Mouse (Mus musculus) embryonic facial prominence, embryonic 13.5 days (tissue): ENCODE data around the gene Slc2a6. TPM values are rescaled to one million over a fixed set of nuclear protein-coding genes. Genes with fewer than 3 reads are reported as not detected.

Source experiments
- ATAC-seq: fragments of 200-750 bp; cut with Nextera tagmentation; 2 replicates; pipeline ENCODE4 v1.8.0; 2017; ENCODE audit warnings: low read depth; ENCODE audit not compliant: insufficient number of reproducible peaks, insufficient read depth, low FRiP score, low TSS enrichment
- H3K27ac ChIP-seq: fragments of 300-500 bp; sonication (generic); 2 replicates; pipeline ENCODE4 v1.5.1; 2015; ENCODE audit warnings: moderate library complexity, mild to moderate bottlenecking, inconsistent platforms
- H3K27me3 ChIP-seq: fragments of 300-500 bp; sonication (generic); 2 replicates; pipeline ENCODE4 v1.6.1; 2015; ENCODE audit warnings: mild to moderate bottlenecking, inconsistent platforms
- H3K36me3 ChIP-seq: fragments of 300-500 bp; sonication (generic); 2 replicates; pipeline ENCODE4 v1.6.1; 2015; ENCODE audit warnings: mild to moderate bottlenecking, inconsistent platforms
- H3K4me1 ChIP-seq: fragments of 300-500 bp; sonication (generic); 2 replicates; pipeline ENCODE4 v1.6.1; 2015; ENCODE audit warnings: inconsistent platforms
- H3K4me2 ChIP-seq: fragments of 300-500 bp; sonication (generic); 2 replicates; pipeline ENCODE4 v1.6.1; 2015; ENCODE audit warnings: moderate library complexity, mild to moderate bottlenecking, inconsistent platforms
- H3K4me3 ChIP-seq: fragments of 300-500 bp; sonication (generic); 2 replicates; pipeline ENCODE4 v1.5.1; 2015; ENCODE audit warnings: mild to moderate bottlenecking, inconsistent platforms
- H3K9ac ChIP-seq: fragments of 300-500 bp; sonication (generic); 2 replicates; pipeline ENCODE4 v1.6.1; 2015; ENCODE audit warnings: mild to moderate bottlenecking, inconsistent platforms
- H3K9me3 ChIP-seq: fragments of 300-500 bp; sonication (generic); 2 replicates; pipeline ENCODE4 v1.6.1; 2016; ENCODE audit warnings: inconsistent platforms
- WGBS: fragments of 180-500 bp; shearing (Covaris S2); methylation state at CpG from one replicate; pipeline ENCODE4 v1.1.7; 2015; ENCODE audit warnings: mixed read lengths; 5-methylcytosine and 5-hydroxymethylcytosine counted together
- polyA plus RNA-seq: library from polyadenylated mRNA; unstranded; fragments of >200 nt; fragmentation: Nextera tagmentation; extraction: Ambion mirVana; gene quantifications from 2 replicates; pipeline ENCODE4 v1.2.1, GENCODE M21; 2015

The Slc2a6 gene
- polyA plus RNA-seq, 1 experiment from 2014 or later: 0.84 TPM

- no peak for ATAC-seq
- 74% methylated on average over 2 of the region's 2 CpGs for WGBS
- Histone ChIP-seq H3K4me1 (peaks cover 11% of the 10 kb centered on the region; the same call in 1 of the 2 replicates), H3K36me3 (no peaks in the 10 kb centered on the region), H3K4me2 (no peak overlapping the region), H3K27me3 (peaks cover 10% of the 10 kb centered on the region), H3K9ac (no peak overlapping the region), H3K9me3 (no peaks in the 10 kb centered on the region), H3K27ac (no peak overlapping the region), H3K4me3 (no peak overlapping the region)
These were observed 4.6 kb upstream of the Slc2a6 start for GRCm38 (mm10) chr2:27032361-27032760.

GRCm38 (mm10) chr2:27028437-27029015, 728 bp upstream of the Slc2a6 start:
- peaks cover 14% of the 10 kb centered on the region for H3K27me3 ChIP-seq
- no peaks in the 10 kb centered on the region for H3K9me3 ChIP-seq
- no peak overlapping the region for H3K9ac ChIP-seq
- ATAC-seq: no peak
- H3K4me1 ChIP-seq: peaks cover 8% of the 10 kb centered on the region; the same call in 1 of the 2 replicates
- H3K4me3 ChIP-seq: no peak overlapping the region
- no peaks in the 10 kb centered on the region for H3K36me3 ChIP-seq
- WGBS: 67% methylated on average over 4 of the region's 4 CpGs
- H3K4me2 ChIP-seq: peak overlapping the region; percentile 66
- H3K27ac ChIP-seq: no peak overlapping the region

GRCm38 (mm10) chr2:27026857-27027617, 761 bp downstream of the Slc2a6 start:
- Histone ChIP-seq H3K36me3 (no peaks in the 10 kb centered on the region), H3K9ac (peak overlapping the region; percentile 51; the same call in 1 of the 2 replicates), H3K4me2 (peak overlapping the region; percentile 66), H3K4me3 (peak overlapping the region; percentile 32; the same call in 1 of the 2 replicates), H3K4me1 (peaks cover 8% of the 10 kb centered on the region; the same call in 1 of the 2 replicates), H3K27me3 (peaks cover 14% of the 10 kb centered on the region), H3K9me3 (no peaks in the 10 kb centered on the region), H3K27ac (no peak overlapping the region)
- WGBS: 74% methylated on average over 10 of the region's 10 CpGs
- ATAC-seq: no peak

- Histone ChIP-seq H3K9me3 (no peaks in the 10 kb centered on the region), H3K27me3 (peaks cover 14% of the 10 kb centered on the region), H3K36me3 (no peaks in the 10 kb centered on the region), H3K4me3 (no peak overlapping the region), H3K27ac (no peak overlapping the region), H3K4me2 (no peak overlapping the region), H3K9ac (no peak overlapping the region), H3K4me1 (peaks cover 8% of the 10 kb centered on the region; the same call in 1 of the 2 replicates)
- WGBS: 91% methylated on average over 3 of the region's 3 CpGs
- ATAC-seq: no peak
These were observed 1.5 kb downstream of the Slc2a6 start for GRCm38 (mm10) chr2:27026332-27026731.

- H3K4me2 ChIP-seq: no peak overlapping the region
- 71% methylated on average over 3 of the region's 3 CpGs for whole genome bisulfite sequencing
- H3K27me3 ChIP-seq: peaks cover 14% of the 10 kb centered on the region
- no peaks in the 10 kb centered on the region for H3K36me3 ChIP-seq
- no peak overlapping the region for H3K4me3 ChIP-seq
- H3K27ac ChIP-seq: no peak overlapping the region
- no peak for ATAC-seq
- no peaks in the 10 kb centered on the region for H3K9me3 ChIP-seq
- no peak overlapping the region for H3K9ac ChIP-seq
- peaks cover 8% of the 10 kb centered on the region; the same call in 1 of the 2 replicates for H3K4me1 ChIP-seq
These were observed 2.3 kb downstream of the Slc2a6 start for GRCm38 (mm10) chr2:27025545-27025944.

GRCm38 (mm10) chr2:27024136-27024535, 3.7 kb downstream of the Slc2a6 start:
- WGBS: 83% methylated on average over 14 of the region's 14 CpGs
- Histone ChIP-seq H3K9ac (no peak overlapping the region), H3K9me3 (no peaks in the 10 kb centered on the region)

GRCm38 (mm10) chr2:27022612-27023011, 5.2 kb downstream of the Slc2a6 start:
- no peak overlapping the region for H3K9ac ChIP-seq
- WGBS: 62% methylated on average over 6 of the region's 6 CpGs
- H3K4me3 ChIP-seq: no peak overlapping the region
- H3K4me2 ChIP-seq: no peak overlapping the region
- peaks cover 26% of the 10 kb centered on the region for H3K36me3 ChIP-seq
- no peaks in the 10 kb centered on the region for H3K9me3 ChIP-seq
- no peak for ATAC-seq
- peaks cover 1% of the 10 kb centered on the region; the same call in 1 of the 2 replicates for H3K4me1 ChIP-seq
- 0 out of 2 replicates have a peak, but pooled peaks cover 4% of the 10 kb centered on the region for H3K27me3 ChIP-seq
- no peak overlapping the region for H3K27ac ChIP-seq

More at GRCm38 (mm10) chr2:27024136-27024535, 3.7 kb downstream of the Slc2a6 start:
- no peak overlapping the region for H3K4me3 ChIP-seq
- no peak overlapping the region for H3K4me2 ChIP-seq
- H3K4me1 ChIP-seq: peaks cover 8% of the 10 kb centered on the region; the same call in 1 of the 2 replicates
- ATAC-seq: no peak
- H3K27me3 ChIP-seq: peaks cover 11% of the 10 kb centered on the region
- peaks cover 11% of the 10 kb centered on the region for H3K36me3 ChIP-seq
- H3K27ac ChIP-seq: no peak overlapping the region

- H3K36me3 ChIP-seq: peaks cover 41% of the 10 kb centered on the region
- H3K27me3 ChIP-seq: no peaks in the 10 kb centered on the region
- H3K4me1 ChIP-seq: no peaks in the 10 kb centered on the region
- no peak overlapping the region for H3K4me2 ChIP-seq
- no peak overlapping the region for H3K9ac ChIP-seq
- H3K9me3 ChIP-seq: no peaks in the 10 kb centered on the region
- no peak for ATAC-seq
- no peak overlapping the region for H3K4me3 ChIP-seq
- 78% methylated on average over 1 of the region's 1 CpGs for WGBS
- no peak overlapping the region for H3K27ac ChIP-seq
These were observed 6.7 kb downstream of the Slc2a6 start for GRCm38 (mm10) chr2:27021103-27021502.

GRCm38 (mm10) chr2:27019530-27019929, 8.3 kb downstream of the Slc2a6 start:
- H3K27me3 ChIP-seq: no peaks in the 10 kb centered on the region
- 87% methylated on average over 2 of the region's 2 CpGs for WGBS
- H3K4me1 ChIP-seq: no peaks in the 10 kb centered on the region
- H3K9me3 ChIP-seq: no peaks in the 10 kb centered on the region
- H3K27ac ChIP-seq: no peak overlapping the region
- ATAC-seq: no peak
- H3K4me2 ChIP-seq: no peak overlapping the region
- H3K36me3 ChIP-seq: peaks cover 57% of the 10 kb centered on the region
- no peak overlapping the region for H3K9ac ChIP-seq
- H3K4me3 ChIP-seq: no peak overlapping the region

GRCm38 (mm10) chr2:27017802-27018201, 10.0 kb downstream of the Slc2a6 start:
- Histone ChIP-seq H3K27me3 (no peaks in the 10 kb centered on the region), H3K9me3 (no peaks in the 10 kb centered on the region), H3K4me3 (no peak overlapping the region), H3K4me2 (no peak overlapping the region), H3K9ac (no peak overlapping the region), H3K4me1 (no peaks in the 10 kb centered on the region), H3K36me3 (peaks cover 69% of the 10 kb centered on the region), H3K27ac (no peak overlapping the region)
- 51% methylated on average over 5 of the region's 5 CpGs for WGBS
- 0 out of 2 replicates have a peak, but pooled peaks have one; percentile 16 for ATAC-seq

- peak within 1 kb of the TSS; percentile 96 for H3K9ac ChIP-seq
- peaks cover 22% of the 10 kb centered on the region for H3K4me1 ChIP-seq
- peak; percentile 85 for ATAC-seq
- H3K27me3 ChIP-seq: no peaks in the 10 kb centered on the region
- peaks cover 15% of the 10 kb centered on the region for H3K36me3 ChIP-seq
- peak within 1 kb of the TSS; percentile 80 for H3K27ac ChIP-seq
- H3K9me3 ChIP-seq: no peaks in the 10 kb centered on the region
- WGBS: under 1% methylated on average over 43 of the region's 43 CpGs
- peak within 1 kb of the TSS; percentile 85 for H3K4me3 ChIP-seq
- H3K4me2 ChIP-seq: peak within 1 kb of the TSS; percentile 83
These were observed 18.0 kb downstream of the Slc2a6 start, which contains the start of gene Cacfd1 for GRCm38 (mm10) chr2:27009714-27010244. Gene Cacfd1 (plus strand): TSS chr2:27009926.
